Mouse (Mus musculus) erythroid progenitor cell, adult 5-6 weeks (primary cell): ENCODE data around the gene Tbx15. TPM values are rescaled to one million over a fixed set of nuclear protein-coding genes. Genes with fewer than 3 reads are reported as not detected.

Experiments used
- ATAC-seq: replicated peaks from 2 replicates; pipeline ENCODE4 v1.8.0; 2016; ENCODE audit warnings: moderate number of reproducible peaks, mild to moderate bottlenecking, moderate TSS enrichment, inconsistent platforms; ENCODE audit not compliant: poor library complexity, low FRiP score, severe bottlenecking
- total RNA-seq, 2 experiments: library from RNA; stranded (forward) in 1 of 2; stranded (reverse) in 1 of 2; fragments of 150-400 nt in 1 of 2; fragments of 186-747, 209-891 nt in 1 of 2; gene quantifications; 2 replicates each; pipeline versions ENCODE4 v1.2.3 to v1.2.4; 2015 to 2017; ENCODE audit warnings: low replicate concordance in 2 of 2

Tbx15 gene
- total RNA-seq, 2 experiments from 2014 or later, result not detected

GRCm38 (mm10) chr3:99247996-99248801 lies 8.0 kb downstream of the Tbx15 start:
- ATAC-seq, result no peak

- no peak for ATAC-seq
These were observed 8.8 kb downstream of the Tbx15 start for GRCm38 (mm10) chr3:99248831-99249550.

- no peak for ATAC-seq
These were observed 9.3 kb downstream of the Tbx15 start for GRCm38 (mm10) chr3:99249551-99249870.

GRCm38 (mm10) chr3:99249906-99250305 lies 9.7 kb downstream of the Tbx15 start:
- no peak for ATAC-seq

GRCm38 (mm10) chr3:99251271-99252165 lies 11.3 kb downstream of the Tbx15 start:
- ATAC-seq, result no peak

GRCm38 (mm10) chr3:99252461-99253091 lies 12.4 kb downstream of the Tbx15 start:
- ATAC-seq, result no peak

GRCm38 (mm10) chr3:99253092-99253488 lies 12.9 kb downstream of the Tbx15 start:
- no peak for ATAC-seq

GRCm38 (mm10) chr3:99253497-99254451 lies 13.6 kb downstream of the Tbx15 start:
- ATAC-seq, result no peak

GRCm38 (mm10) chr3:99254559-99255151 lies 14.5 kb downstream of the Tbx15 start:
- no peak for ATAC-seq

GRCm38 (mm10) chr3:99255411-99256365 lies 15.5 kb downstream of the Tbx15 start:
- no peak for ATAC-seq

GRCm38 (mm10) chr3:99256366-99256750 lies 16.2 kb downstream of the Tbx15 start:
- no peak for ATAC-seq

- no peak for ATAC-seq
These were observed 16.6 kb downstream of the Tbx15 start for GRCm38 (mm10) chr3:99256766-99257165.

GRCm38 (mm10) chr3:99257586-99258577 lies 17.7 kb downstream of the Tbx15 start:
- no peak for ATAC-seq

GRCm38 (mm10) chr3:99259741-99260270 lies 19.6 kb downstream of the Tbx15 start:
- no peak for ATAC-seq

- no peak for ATAC-seq
These were observed 20.2 kb downstream of the Tbx15 start for GRCm38 (mm10) chr3:99260395-99260794.

- ATAC-seq, result no peak
These were observed 21.2 kb downstream of the Tbx15 start for GRCm38 (mm10) chr3:99261371-99261791.
